Mouse (Mus musculus) thymus, adult 2 months (tissue): Measurements from ENCODE around the gene Vstm2l. TPM values are rescaled to one million over a fixed set of nuclear protein-coding genes. Genes with fewer than 3 reads are reported as not detected.

ENCODE experiments used
- DNase-seq: peaks from one replicate; pipeline ENCODE4 v3.0.0; 2021
- H3K27ac ChIP-seq: fragments of 200-500 bp; 2 replicates; pipeline ENCODE4 v1.5.1; 2012; ENCODE audit warnings: low read length, control low read depth; ENCODE audit not compliant: control insufficient read depth, insufficient read depth
- H3K27me3 ChIP-seq: fragments of 200-500 bp; 2 replicates; pipeline ENCODE4 v1.6.1; 2012; ENCODE audit warnings: mild to moderate bottlenecking, low read length, moderate library complexity, mixed read lengths; ENCODE audit not compliant: control insufficient read depth, insufficient read depth
- H3K36me3 ChIP-seq: fragments of 200-500 bp; 2 replicates; pipeline ENCODE4 v1.6.1; 2012; ENCODE audit warnings: mild to moderate bottlenecking, low read length, moderate library complexity; ENCODE audit not compliant: control insufficient read depth, insufficient read depth
- H3K4me1 ChIP-seq: fragments of 200-500 bp; replicated peaks from 2 replicates; pipeline ENCODE4 v1.6.1; 2012; ENCODE audit warnings: low read length; ENCODE audit not compliant: control insufficient read depth, insufficient read depth
- H3K4me3 ChIP-seq: fragments of 200-500 bp; 2 replicates; pipeline ENCODE4 v1.5.1; 2012; ENCODE audit warnings: mild to moderate bottlenecking, low read length, control low read depth, moderate library complexity; ENCODE audit not compliant: control insufficient read depth, insufficient read depth
- CTCF ChIP-seq: fragments of 200-500 bp; IDR thresholded peaks from 2 replicates; pipeline ENCODE4 v1.5.1; 2012; ENCODE audit warnings: mild to moderate bottlenecking, control low read depth, low read length, moderate library complexity, borderline replicate concordance; ENCODE audit not compliant: control insufficient read depth, poor library complexity, insufficient read depth; ENCODE audit errors: extremely low read depth
- POLR2A ChIP-seq: fragments of 200-500 bp; IDR thresholded peaks from 2 replicates; pipeline ENCODE4 v1.6.1; 2012; ENCODE audit warnings: mild to moderate bottlenecking, low read length, control low read depth, moderate library complexity; ENCODE audit not compliant: control insufficient read depth, poor library complexity, insufficient read depth; ENCODE audit errors: extremely low read depth
- WGBS: fragments of 180-500 bp; shearing (Covaris S2); methylation state at CpG from one replicate; pipeline ENCODE4 v1.1.7; 2018; 5-methylcytosine and 5-hydroxymethylcytosine counted together
- polyA plus RNA-seq: library from polyadenylated mRNA; depleted of rRNA; stranded (reverse); fragments of >200 nt; gene quantifications from 2 replicates; pipeline ENCODE4 v1.2.3, GENCODE M21; 2012; rRNA removed

Vstm2l gene
- polyA plus RNA-seq, result 0.11 and 0.36 TPM in 2 replicates

- no peak within 1 kb of the TSS for H3K4me3 ChIP-seq
- TF ChIP-seq CTCF, result no peak
- no peak for TF ChIP-seq POLR2A
- WGBS, result 14% methylated on average over 60 of the region's 62 CpGs
- no peaks in the 10 kb centered on the region for H3K4me1 ChIP-seq
- H3K27ac ChIP-seq, result no peak within 1 kb of the TSS
- no peaks in the 10 kb centered on the region; the same call in 1 of the 2 replicates for H3K27me3 ChIP-seq
- DNase-seq, result no peak
- no peaks in the 10 kb centered on the region for H3K36me3 ChIP-seq
Measured at GRCm38 (mm10) chr2:157914105-157914764, at the start of gene Vstm2l. TSS of gene Vstm2l (plus strand) at chr2:157914653.

GRCm38 (mm10) chr2:157867126-157867525 is 47.3 kb upstream of the Vstm2l start:
- WGBS, result 98% methylated on average over 3 of the region's 3 CpGs
- Histone ChIP-seq H3K36me3 (peaks cover 6% of the 10 kb centered on the region; the same call in 1 of the 2 replicates), H3K27me3 (no peaks in the 10 kb centered on the region), H3K4me1 (no peaks in the 10 kb centered on the region), H3K27ac (no peak overlapping the region), H3K4me3 (no peak overlapping the region)
- no peak for TF ChIP-seq CTCF
- no peak for DNase-seq

- DNase-seq, result no peak
- WGBS, result 95% methylated on average over 6 of the region's 6 CpGs
- Histone ChIP-seq H3K27ac (no peak overlapping the region), H3K27me3 (no peaks in the 10 kb centered on the region), H3K4me1 (no peaks in the 10 kb centered on the region), H3K36me3 (peaks cover 10% of the 10 kb centered on the region), H3K4me3 (no peak overlapping the region)
- TF ChIP-seq POLR2A (no peak), CTCF (no peak)
Measured at GRCm38 (mm10) chr2:157870247-157870646, 44.2 kb upstream of the Vstm2l start.

GRCm38 (mm10) chr2:157873223-157873622 is 41.2 kb upstream of the Vstm2l start:
- no peaks in the 10 kb centered on the region for H3K4me1 ChIP-seq
- 96% methylated on average over 6 of the region's 6 CpGs for WGBS
- no peak overlapping the region for H3K4me3 ChIP-seq
- no peak overlapping the region for H3K27ac ChIP-seq
- peaks cover 10% of the 10 kb centered on the region for H3K36me3 ChIP-seq
- H3K27me3 ChIP-seq, result no peaks in the 10 kb centered on the region
- DNase-seq, result no peak
- TF ChIP-seq CTCF (no peak), POLR2A (no peak)

- Histone ChIP-seq H3K36me3 (peaks cover 10% of the 10 kb centered on the region), H3K27me3 (no peaks in the 10 kb centered on the region), H3K4me3 (no peak overlapping the region), H3K27ac (no peak overlapping the region), H3K4me1 (no peaks in the 10 kb centered on the region)
- TF ChIP-seq POLR2A (no peak), CTCF (no peak)
- DNase-seq, result no peak
- WGBS, result 96% methylated on average over 1 of the region's 1 CpGs
Measured at GRCm38 (mm10) chr2:157873691-157874090, 40.8 kb upstream of the Vstm2l start.

- no peak for TF ChIP-seq CTCF
- TF ChIP-seq POLR2A, result no peak
- DNase-seq, result no peak
- H3K4me3 ChIP-seq, result no peak overlapping the region
- WGBS, result 94% methylated on average over 8 of the region's 8 CpGs
- peaks cover 10% of the 10 kb centered on the region for H3K36me3 ChIP-seq
- no peak overlapping the region for H3K27ac ChIP-seq
- H3K27me3 ChIP-seq, result no peaks in the 10 kb centered on the region
- no peaks in the 10 kb centered on the region for H3K4me1 ChIP-seq
Measured at GRCm38 (mm10) chr2:157875111-157875510, 39.3 kb upstream of the Vstm2l start.

GRCm38 (mm10) chr2:157877394-157877793 is 37.1 kb upstream of the Vstm2l start:
- H3K27me3 ChIP-seq, result no peaks in the 10 kb centered on the region
- no peak overlapping the region for H3K4me3 ChIP-seq
- H3K27ac ChIP-seq, result no peak overlapping the region
- TF ChIP-seq POLR2A, result no peak
- no peak for TF ChIP-seq CTCF
- peaks cover 2% of the 10 kb centered on the region; the same call in 1 of the 2 replicates for H3K36me3 ChIP-seq
- 98% methylated on average over 3 of the region's 3 CpGs for WGBS
- no peak for DNase-seq
- H3K4me1 ChIP-seq, result no peaks in the 10 kb centered on the region
